Mouse (Mus musculus): ENCODE measurements around the gene Ube2e2.

GRCm38 (mm10) chr14:18601927-18602326 lies 292.1 kb downstream of the Ube2e2 start:
- no peak for TF ChIP-seq POLR2A (IDR thresholded peaks at IDR 0.05; ENCODE audit: borderline replicate concordance, control insufficient read depth, low read depth, low read length)
- TF ChIP-seq CTCF (IDR thresholded peaks at IDR 0.05; ENCODE audit: control insufficient read depth, insufficient read depth, low read length), result no peak

All from bone marrow, adult 2 months (tissue).